Mouse (Mus musculus) regulatory T cell (primary cell): ENCODE measurements at regions not wholly inside any gene's neighbourhood (a gene's known extent, or its start where the extent isn't known, plus 50 kb on each side); places are given as distances from the start of the nearest gene placed in this dataset.

Experiments
- in situ Hi-C: fragments of 300-600 bp; cut with MboI, MseI; formaldehyde crosslinking; loops from one replicate; pipeline ENCODE4 v1.15.1; 2025; ENCODE audit warnings: high pct_unique_total_duplicates

- in situ Hi-C loops: no loop called here
Observed at GRCm38 (mm10) chr7:72590351-72591115, 284.1 kb upstream of the Mctp2 start.

GRCm38 (mm10) chr7:72592110-72592509 is 285.7 kb upstream of the Mctp2 start:
- in situ Hi-C loops: no loop called here

GRCm38 (mm10) chr7:72592649-72593048 is 286.2 kb upstream of the Mctp2 start:
- in situ Hi-C loops: no loop called here

- in situ Hi-C loops: no loop called here
Observed at GRCm38 (mm10) chr7:72593259-72593658, 286.9 kb upstream of the Mctp2 start.

- in situ Hi-C loops: no loop called here
Observed at GRCm38 (mm10) chr7:72594741-72595140, 288.3 kb upstream of the Mctp2 start.

- in situ Hi-C loops: no loop called here
Observed at GRCm38 (mm10) chr7:72596985-72597384, 290.6 kb upstream of the Mctp2 start.

GRCm38 (mm10) chr7:72601933-72602332 is 295.5 kb upstream of the Mctp2 start:
- in situ Hi-C loops: loop anchor here (10.0 kb wide), 1 partner anchor 153 kb away; no protein-coding TSS in a partner anchor

GRCm38 (mm10) chr7:72609791-72610190 is 303.4 kb upstream of the Mctp2 start:
- in situ Hi-C loops: loop anchor here (10.0 kb wide), 1 partner anchor 145 kb away; no protein-coding TSS in a partner anchor

- in situ Hi-C loops: no loop called here
Observed at GRCm38 (mm10) chr7:72615232-72615631, 308.8 kb upstream of the Mctp2 start.

- in situ Hi-C loops: no loop called here
Observed at GRCm38 (mm10) chr7:72627369-72627768, 321.0 kb upstream of the Mctp2 start.

GRCm38 (mm10) chr7:72639566-72639965 is 333.2 kb upstream of the Mctp2 start:
- in situ Hi-C loops: no loop called here

GRCm38 (mm10) chr7:72675018-72675417 is 368.6 kb upstream of the Mctp2 start:
- in situ Hi-C loops: no loop called here

GRCm38 (mm10) chr7:72685803-72686202 is 379.4 kb upstream of the Mctp2 start:
- in situ Hi-C loops: no loop called here

- in situ Hi-C loops: no loop called here
Observed at GRCm38 (mm10) chr7:72687356-72687755, 380.9 kb upstream of the Mctp2 start.

- in situ Hi-C loops: no loop called here
Observed at GRCm38 (mm10) chr7:72691396-72691795, 385.0 kb upstream of the Mctp2 start.

GRCm38 (mm10) chr7:72691859-72692258 is 385.5 kb upstream of the Mctp2 start:
- in situ Hi-C loops: no loop called here

GRCm38 (mm10) chr7:72696736-72697135 is 390.3 kb upstream of the Mctp2 start:
- in situ Hi-C loops: no loop called here

GRCm38 (mm10) chr7:72703652-72704341 is 397.4 kb upstream of the Mctp2 start:
- in situ Hi-C loops: no loop called here

GRCm38 (mm10) chr7:72711193-72712131 is 405.1 kb upstream of the Mctp2 start:
- in situ Hi-C loops: no loop called here

- in situ Hi-C loops: no loop called here
Observed at GRCm38 (mm10) chr7:72715401-72715800, 409.0 kb upstream of the Mctp2 start.

- in situ Hi-C loops: no loop called here
Observed at GRCm38 (mm10) chr7:72716051-72716450, 409.6 kb upstream of the Mctp2 start.
